Mouse (Mus musculus) heart, embryonic 11.5 days (tissue): ENCODE measurements around the gene Hist1h2bb. TPM values are rescaled to one million over a fixed set of nuclear protein-coding genes. Genes with fewer than 3 reads are reported as not detected.
"Not testable (repeated sequence)": the region's sequence is repeated elsewhere in the genome, so short reads cannot be mapped to it uniquely, and the experiment has no call there.

Experiments used
- ATAC-seq: fragments of 200-750 bp; cut with Nextera tagmentation; replicated peaks from 2 replicates; pipeline ENCODE4 v1.8.0; 2017; ENCODE audit warnings: moderate library complexity; ENCODE audit not compliant: insufficient number of reproducible peaks, low FRiP score, low TSS enrichment
- H3K27ac ChIP-seq: fragments of 300-500 bp; sonication (generic); 2 replicates; pipeline ENCODE4 v1.5.1; 2014; ENCODE audit warnings: mild to moderate bottlenecking, low read depth, low read length
- H3K27me3 ChIP-seq: fragments of 300-500 bp; sonication (generic); 2 replicates; pipeline ENCODE4 v1.6.1; 2014; ENCODE audit warnings: mild to moderate bottlenecking, low read length, mixed read lengths; ENCODE audit not compliant: control insufficient read depth, insufficient read depth
- H3K36me3 ChIP-seq: fragments of 300-500 bp; sonication (generic); 2 replicates; pipeline ENCODE4 v1.6.1; 2014; ENCODE audit warnings: mild to moderate bottlenecking, low read length, moderate library complexity, mixed read lengths; ENCODE audit not compliant: control insufficient read depth, insufficient read depth
- H3K4me1 ChIP-seq: fragments of 300-500 bp; sonication (generic); 2 replicates; pipeline ENCODE4 v1.6.1; 2014; ENCODE audit warnings: low read length; ENCODE audit not compliant: control insufficient read depth, insufficient read depth
- H3K4me2 ChIP-seq: fragments of 300-500 bp; sonication (generic); 2 replicates; pipeline ENCODE4 v1.6.1; 2014; ENCODE audit warnings: mild to moderate bottlenecking, moderate library complexity
- H3K4me3 ChIP-seq: fragments of 300-500 bp; sonication (generic); 2 replicates; pipeline ENCODE4 v1.5.1; 2014; ENCODE audit warnings: low read depth, low read length
- H3K9ac ChIP-seq: fragments of 300-500 bp; sonication (generic); 2 replicates; pipeline ENCODE4 v1.6.1; 2014; ENCODE audit warnings: mild to moderate bottlenecking, low read depth, low read length, moderate library complexity
- H3K9me3 ChIP-seq: fragments of 300-500 bp; sonication (generic); replicated peaks from 2 replicates; pipeline ENCODE4 v1.6.1; 2016; ENCODE audit warnings: low read length; ENCODE audit not compliant: control insufficient read depth
- WGBS: fragments of 180-500 bp; shearing (Covaris S2); extraction: QIAGEN DNeasy Blood & Tissue Kit; methylation state at CpG from one replicate; pipeline ENCODE4 v1.1.7; 2014; ENCODE audit not compliant: insufficient replicate concordance; 5-methylcytosine and 5-hydroxymethylcytosine counted together
- polyA plus RNA-seq: library from polyadenylated mRNA; unstranded; fragments of >200 nt; fragmentation: Nextera tagmentation; extraction: Ambion mirVana; gene quantifications from 2 replicates; pipeline ENCODE4 v1.2.1, GENCODE M21; 2014

The Hist1h2bb gene
- polyA plus RNA-seq, 1 experiment from 2014 or later: 2.7 TPM

DNA sequence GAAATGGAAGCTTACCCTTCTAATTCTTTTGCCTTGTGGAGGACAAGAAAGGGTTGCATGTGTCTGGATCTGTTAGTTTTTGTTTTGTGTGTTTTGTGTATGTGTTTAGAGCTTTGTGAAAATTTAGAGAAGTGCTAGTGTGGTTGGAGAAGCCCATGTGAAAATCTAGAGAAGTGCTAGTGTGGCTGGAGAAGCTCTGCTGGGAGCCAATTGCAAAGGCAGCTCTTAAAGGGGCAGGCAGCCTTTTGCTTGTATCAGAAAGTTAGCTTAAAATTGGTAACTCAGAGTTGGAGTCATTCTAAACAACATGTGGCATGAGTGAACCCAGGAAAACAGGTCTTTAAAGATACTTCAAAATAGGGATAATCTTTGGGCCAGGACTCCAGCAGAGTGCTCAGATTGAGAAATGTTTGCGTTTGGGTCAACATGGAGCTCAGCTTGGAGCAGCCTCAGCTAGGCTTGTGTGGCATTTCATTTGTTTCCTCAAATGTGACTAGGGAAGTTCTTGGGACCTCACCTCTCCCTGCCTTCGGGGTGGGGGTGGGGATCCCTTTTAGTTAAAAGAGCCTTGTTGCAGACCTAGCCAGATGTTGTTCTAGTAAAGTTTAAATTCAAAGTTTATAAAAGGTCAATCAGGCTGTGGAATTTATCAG lies 28.8 kb upstream of the Hist1h2bb start:
- not testable (repeated sequence) for H3K36me3 ChIP-seq, H3K9ac ChIP-seq, H3K27me3 ChIP-seq, H3K27ac ChIP-seq, H3K4me1 ChIP-seq, H3K4me3 ChIP-seq, H3K9me3 ChIP-seq, H3K4me2 ChIP-seq, ATAC-seq
- WGBS: 15% methylated on average over 2 of the region's 2 CpGs

DNA sequence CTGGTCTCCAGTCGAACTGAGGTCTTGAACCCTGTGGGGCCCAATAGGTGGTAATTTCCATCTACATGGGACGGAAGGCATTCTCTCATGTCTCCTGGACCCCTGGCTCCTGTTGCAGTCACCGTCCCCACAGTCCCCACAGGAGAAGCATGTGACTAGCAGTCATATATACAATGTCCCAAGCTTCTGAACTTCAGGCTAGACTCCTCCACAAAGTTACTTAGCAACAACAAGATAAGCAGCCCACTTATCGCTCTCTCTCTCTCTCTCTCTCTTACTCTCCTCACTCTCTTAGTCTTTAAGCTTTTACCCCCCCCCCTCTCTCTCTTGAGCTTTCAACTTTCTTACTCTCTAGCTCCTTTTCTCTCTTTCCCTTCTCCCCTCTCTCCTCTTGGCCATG lies 22.3 kb upstream of the Hist1h2bb start:
- Histone ChIP-seq H3K27ac (no peak overlapping the region), H3K9me3 (no peaks in the 10 kb centered on the region)
- ATAC-seq: no peak

DNA sequence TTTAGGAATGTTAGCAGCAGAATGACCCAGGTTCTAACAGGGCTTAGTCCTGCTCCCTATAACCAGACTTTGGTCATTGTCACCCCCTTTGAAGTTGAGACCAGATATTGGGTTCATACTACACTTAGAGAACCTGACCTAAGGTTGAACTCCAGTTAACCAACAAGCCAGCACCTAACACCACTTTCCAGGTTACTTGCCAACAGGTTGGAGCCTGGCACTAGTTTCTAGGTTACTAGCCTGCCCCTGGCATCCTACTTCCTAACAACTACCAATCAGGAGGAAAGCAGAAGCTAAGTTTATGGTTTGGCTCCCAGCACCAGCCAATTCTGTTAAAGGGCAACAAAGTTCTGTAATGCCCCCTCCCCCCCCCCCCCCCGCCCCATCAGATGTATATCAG lies 21.3 kb upstream of the Hist1h2bb start:
- H3K9me3 ChIP-seq: no peaks in the 10 kb centered on the region
- no peak overlapping the region for H3K4me3 ChIP-seq
- no peak overlapping the region for H3K27ac ChIP-seq
- H3K4me2 ChIP-seq: no peak overlapping the region
- H3K36me3 ChIP-seq: no peaks in the 10 kb centered on the region
- ATAC-seq: no peak
- 40% methylated on average over 1 of the region's 1 CpGs for WGBS
- 0 out of 2 replicates have a peak, but pooled peaks cover 7% of the 10 kb centered on the region for H3K4me1 ChIP-seq
- no peak overlapping the region for H3K9ac ChIP-seq
- no peaks in the 10 kb centered on the region for H3K27me3 ChIP-seq

More for the DNA sequence above, 22.3 kb upstream of the Hist1h2bb start:
- Histone ChIP-seq H3K27me3 (no peaks in the 10 kb centered on the region), H3K4me2 (no peak overlapping the region), H3K9ac (no peak overlapping the region), H3K36me3 (no peaks in the 10 kb centered on the region), H3K4me3 (no peak overlapping the region), H3K4me1 (0 out of 2 replicates have a peak, but pooled peaks cover 7% of the 10 kb centered on the region)
- 41% methylated on average over 4 of the region's 4 CpGs for WGBS

DNA sequence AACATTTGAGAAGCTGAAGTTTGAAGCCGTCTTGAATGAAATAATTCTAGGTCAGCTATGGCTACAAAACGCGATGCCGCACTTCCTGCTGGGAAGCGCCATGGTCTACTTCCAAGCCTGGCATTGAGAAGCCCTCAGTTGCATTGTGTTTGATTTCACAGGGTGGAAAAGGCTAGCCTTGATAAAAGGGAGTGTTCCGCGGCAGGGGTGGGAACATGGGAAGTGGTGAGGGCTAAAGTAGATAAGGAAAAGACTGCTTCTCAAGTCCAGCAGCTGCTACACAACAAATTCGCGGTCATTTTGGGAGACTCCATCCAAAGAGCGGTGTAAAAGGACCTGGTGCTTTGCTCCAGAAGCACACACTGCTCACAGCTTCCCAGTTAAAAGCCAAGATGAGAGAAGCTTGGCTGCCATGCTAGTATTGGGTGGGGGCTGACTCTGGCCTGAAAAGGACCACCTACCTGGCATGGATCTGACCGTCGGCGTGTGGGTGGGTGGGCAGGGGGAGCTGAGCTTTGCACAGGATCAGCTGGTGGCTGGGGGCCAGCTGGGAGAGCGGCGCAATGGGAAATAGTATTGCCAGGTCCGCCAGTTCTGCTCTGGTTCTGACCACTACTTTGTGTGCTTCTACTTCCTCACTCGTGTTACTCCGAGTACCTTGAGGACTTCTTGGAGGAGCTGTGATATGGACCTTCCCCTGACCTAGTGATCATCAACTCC lies 17.9 kb upstream of the Hist1h2bb start:
- Histone ChIP-seq H3K9me3 (no peaks in the 10 kb centered on the region), H3K27me3 (no peaks in the 10 kb centered on the region), H3K4me1 (0 out of 2 replicates have a peak, but pooled peaks cover 9% of the 10 kb centered on the region), H3K4me2 (no peak overlapping the region), H3K27ac (no peak overlapping the region), H3K9ac (no peak overlapping the region), H3K36me3 (no peaks in the 10 kb centered on the region), H3K4me3 (no peak overlapping the region)
- 71% methylated on average over 18 of the region's 18 CpGs for WGBS
- ATAC-seq: no peak

DNA sequence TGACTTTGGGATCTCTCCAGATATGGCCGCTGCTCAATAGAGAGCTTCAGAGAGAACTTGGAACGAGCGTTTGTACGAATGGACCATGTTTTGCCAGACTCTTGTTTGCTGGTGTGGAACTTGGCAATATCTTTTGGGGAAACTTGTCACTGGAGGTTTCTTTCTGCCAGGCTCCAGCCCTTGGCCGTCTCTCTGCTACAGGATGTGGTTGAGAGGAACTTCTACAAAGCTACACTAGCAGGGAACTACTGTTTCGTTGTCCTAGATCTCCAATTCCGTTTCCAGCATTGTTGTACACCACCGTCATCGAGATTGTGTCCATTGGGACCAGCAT lies 17.4 kb upstream of the Hist1h2bb start:
- H3K27me3 ChIP-seq: no peaks in the 10 kb centered on the region
- H3K27ac ChIP-seq: no peak overlapping the region
- H3K9me3 ChIP-seq: no peaks in the 10 kb centered on the region
- H3K36me3 ChIP-seq: no peaks in the 10 kb centered on the region
- 87% methylated on average over 9 of the region's 9 CpGs for WGBS
- H3K4me3 ChIP-seq: no peak overlapping the region
- 0 out of 2 replicates have a peak, but pooled peaks cover 9% of the 10 kb centered on the region for H3K4me1 ChIP-seq
- no peak for ATAC-seq
- H3K9ac ChIP-seq: no peak overlapping the region
- no peak overlapping the region for H3K4me2 ChIP-seq

DNA sequence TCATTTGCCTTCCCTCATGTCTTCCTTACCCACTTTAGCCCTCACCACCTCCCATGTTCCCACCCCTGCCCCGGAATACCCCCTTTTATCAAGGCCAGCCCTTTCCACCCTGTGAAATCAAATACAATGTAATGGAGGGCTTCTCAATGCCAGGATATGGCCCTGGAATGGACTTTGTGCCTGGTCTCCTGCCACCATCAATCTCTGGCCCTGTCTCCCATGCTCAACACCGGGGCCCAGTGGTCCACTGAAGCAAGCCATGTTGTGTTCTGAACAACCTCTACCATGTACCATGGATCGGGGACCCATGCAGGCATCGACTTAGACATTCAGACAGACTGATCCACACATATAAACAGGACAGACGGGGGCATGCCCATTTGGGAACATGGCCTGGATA lies 16.8 kb upstream of the Hist1h2bb start:
- H3K27me3 ChIP-seq: no peaks in the 10 kb centered on the region
- H3K4me1 ChIP-seq: 0 out of 2 replicates have a peak, but pooled peaks cover 8% of the 10 kb centered on the region
- 92% methylated on average over 5 of the region's 5 CpGs for WGBS
- no peak overlapping the region for H3K4me3 ChIP-seq
- ATAC-seq: no peak
- H3K36me3 ChIP-seq: no peaks in the 10 kb centered on the region
- H3K9ac ChIP-seq: no peak overlapping the region
- H3K27ac ChIP-seq: no peak overlapping the region
- H3K9me3 ChIP-seq: no peaks in the 10 kb centered on the region
- no peak overlapping the region for H3K4me2 ChIP-seq

DNA sequence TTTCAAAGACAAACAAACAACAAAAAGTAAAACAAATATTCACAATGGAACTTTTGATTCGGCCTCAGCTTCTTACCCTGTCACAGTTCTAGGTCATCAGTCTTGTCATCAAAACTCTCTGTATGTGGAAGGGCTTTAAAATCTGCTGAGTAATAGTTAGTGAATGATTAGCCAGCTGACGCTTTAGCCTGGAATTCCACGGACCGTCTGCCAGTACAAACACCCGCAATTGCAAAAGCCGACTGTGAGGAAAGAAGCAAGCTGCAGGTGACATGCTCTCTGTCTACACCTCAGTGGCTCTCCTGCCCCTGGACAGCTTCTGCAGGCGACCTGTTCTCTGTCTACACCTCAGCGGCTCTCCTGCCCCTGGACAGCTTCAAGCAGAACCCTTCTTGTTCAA lies 16.1 kb upstream of the Hist1h2bb start:
- no peak for ATAC-seq
- Histone ChIP-seq H3K4me3 (no peak overlapping the region), H3K4me2 (peak overlapping the region; percentile 1; the same call in 1 of the 2 replicates), H3K27me3 (no peaks in the 10 kb centered on the region), H3K36me3 (no peaks in the 10 kb centered on the region), H3K27ac (no peak overlapping the region), H3K9ac (no peak overlapping the region), H3K9me3 (no peaks in the 10 kb centered on the region), H3K4me1 (0 out of 2 replicates have a peak, but pooled peaks cover 6% of the 10 kb centered on the region)
- WGBS: 13% methylated on average over 8 of the region's 8 CpGs

DNA sequence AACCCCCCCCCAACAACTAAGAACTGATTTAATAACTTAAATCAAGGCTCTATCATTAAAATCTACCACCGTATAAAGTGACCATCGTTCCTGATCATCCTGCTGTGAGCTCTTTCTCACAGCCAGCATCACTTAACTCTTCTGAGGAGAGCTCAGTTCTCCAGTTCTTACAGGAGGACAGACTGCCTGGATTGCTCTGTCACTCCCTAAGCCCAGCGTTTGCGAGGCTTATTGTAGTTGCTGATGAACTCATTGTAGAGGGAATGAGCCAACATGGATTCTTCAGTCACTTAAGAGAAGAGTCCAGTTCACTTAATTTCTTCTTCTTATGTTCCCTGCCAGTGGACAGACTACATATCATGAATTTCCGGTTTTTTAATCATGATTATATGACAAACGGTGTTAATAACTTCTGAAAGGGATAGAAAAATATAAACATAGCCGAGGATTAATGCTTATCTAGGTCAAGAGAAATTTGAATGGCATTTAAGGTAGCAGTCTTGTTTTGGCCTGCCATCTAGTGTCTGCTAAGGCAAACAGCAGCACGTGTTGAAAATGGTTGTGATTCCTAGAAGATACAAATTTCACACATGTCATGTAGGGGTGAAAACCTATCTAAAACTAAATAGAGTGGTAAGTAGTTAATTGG lies 14.3 kb upstream of the Hist1h2bb start:
- Histone ChIP-seq H3K9ac (no peak overlapping the region), H3K27ac (no peak overlapping the region), H3K4me3 (no peak overlapping the region), H3K4me2 (no peak overlapping the region), H3K9me3 (no peaks in the 10 kb centered on the region), H3K27me3 (no peaks in the 10 kb centered on the region), H3K36me3 (no peaks in the 10 kb centered on the region), H3K4me1 (0 out of 2 replicates have a peak, but pooled peaks cover 6% of the 10 kb centered on the region)
- WGBS: 23% methylated on average over 8 of the region's 8 CpGs
- ATAC-seq: no peak
